Comparison of ENCODE assay signal across 9 mouse cellular contexts in the genomic region with DNA sequence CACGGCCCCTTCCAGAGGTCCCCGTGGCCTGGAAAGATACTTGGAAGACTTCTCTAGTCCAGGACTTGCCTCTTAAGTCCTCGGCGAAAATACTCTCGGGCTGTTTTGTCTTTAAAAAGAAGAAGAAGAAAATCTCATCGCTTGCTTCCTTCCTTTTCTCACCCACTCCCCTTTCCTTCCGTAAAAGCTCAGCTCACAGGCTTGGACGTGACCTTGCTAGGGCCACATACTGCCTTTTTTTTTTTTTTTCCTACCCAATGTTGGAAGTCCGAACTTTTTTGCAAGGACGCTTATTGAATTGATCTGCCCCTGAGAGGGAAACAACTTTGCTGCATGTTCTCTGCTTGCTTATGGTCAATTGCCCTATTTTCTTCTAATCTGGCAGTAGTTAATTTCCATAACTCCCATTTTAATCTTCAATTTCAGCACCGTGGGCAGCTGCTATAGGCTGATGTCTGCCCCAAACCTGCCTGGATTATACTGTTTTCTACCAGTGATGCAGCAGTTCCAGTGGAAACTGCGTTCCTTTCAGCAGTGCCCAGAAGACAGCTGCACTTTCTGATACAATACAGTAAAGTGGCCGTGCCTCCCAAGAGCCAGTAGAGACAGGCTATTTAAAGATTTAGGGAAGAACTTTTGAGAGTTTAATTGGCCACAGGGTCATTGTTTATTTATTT. TPM values are rescaled to one million over a fixed set of nuclear protein-coding genes. Genes with fewer than 3 reads are reported as not detected.
DNase-seq lines count a peak whose midpoint lies in the region; ATAC-seq lines count a peak whose summit lies in the region.
"Had no signal": no experiment of that assay in that cellular context is flagged by ENCODE, and none has a peak within 500 bp of the region (broad histone marks: within the 10 kb centered on the region; RNA-seq: fewer than 3 reads in every experiment).

No protein-coding gene starts in this region.

- WGBS in heart, embryonic 14.5 days = under 1% methylated on average over 13 of the region's 13 CpGs
- 1% methylated on average over 13 of the region's 13 CpGs for WGBS in liver, embryonic 12.5 days (ENCODE audit: insufficient replicate concordance)

- no peaks in the 10 kb centered on the region for H3K36me3 ChIP-seq in heart, embryonic 14.5 days (ENCODE audit: control insufficient read depth, insufficient read depth, low read length)
- no peaks in the 10 kb centered on the region for H3K36me3 ChIP-seq in liver, embryonic 12.5 days

- no peaks in the 10 kb centered on the region for H3K27me3 ChIP-seq in heart, embryonic 14.5 days (ENCODE audit: control insufficient read depth, insufficient read depth, low read length)
- no peaks in the 10 kb centered on the region for H3K27me3 ChIP-seq in liver, embryonic 12.5 days (replicated peaks)

- peak overlapping the region; percentile 85 for H3K9ac ChIP-seq in heart, embryonic 14.5 days (ENCODE audit: low read length)
- H3K9ac ChIP-seq in liver, embryonic 12.5 days = peak overlapping the region; percentile 73

- peak overlapping the region; percentile 93 for H3K27ac ChIP-seq in heart, embryonic 14.5 days (replicated peaks in 1 of 2; ENCODE audit: control insufficient read depth in 1 of 2, insufficient read depth in 1 of 2, low read depth in 2 of 2, low read length in 2 of 2)
- peak overlapping the region; percentile 92 for H3K27ac ChIP-seq in liver, embryonic 12.5 days

- intact Hi-C loops in left cerebral cortex, postnatal 4 days (cut with DNase I) = no loop called here

- peak overlapping the region; percentile 79 to 85 for H3K4me3 ChIP-seq in heart, embryonic 14.5 days (ENCODE audit: control insufficient read depth in 1 of 2, insufficient read depth in 1 of 2, low read depth in 1 of 2, low read length in 2 of 2)
- peak overlapping the region; percentile 77 for H3K4me3 ChIP-seq in liver, embryonic 12.5 days

- peak overlapping the region; percentile 76 for H3K4me2 ChIP-seq in heart, embryonic 14.5 days (ENCODE audit: low read length)
- peak overlapping the region; percentile 88 for H3K4me2 ChIP-seq in liver, embryonic 12.5 days

- peaks cover 0 to 18% of the 10 kb centered on the region in 2 experiments; a peak in 2 of 4 replicates for H3K4me1 ChIP-seq in heart, embryonic 14.5 days (ENCODE audit: control insufficient read depth in 2 of 2, insufficient read depth in 2 of 2, low read length in 2 of 2)
- H3K4me1 ChIP-seq in liver, embryonic 12.5 days = peaks cover 21% of the 10 kb centered on the region

- ATAC-seq in heart, embryonic 14.5 days (ENCODE audit: insufficient number of reproducible peaks, insufficient read depth, low FRiP score, low read depth) = no peak
- no peak for ATAC-seq in liver, embryonic 12.5 days

- H3K9me3 ChIP-seq in heart, embryonic 14.5 days (ENCODE audit: control insufficient read depth, low read length) = no peaks in the 10 kb centered on the region
- no peaks in the 10 kb centered on the region for H3K9me3 ChIP-seq in liver, embryonic 12.5 days (replicated peaks)

- peak; percentile 13 for DNase-seq in kidney, adult 9 months
- DNase-seq in kidney, postnatal 36 days = no peak
- DNase-seq in R1 (ENCODE audit: low read depth, low spot score) = peak; percentile 33
- DNase-seq in retina, postnatal 1 day = peak; percentile 27
- DNase-seq in left cerebral cortex, postnatal 4 days = no peak
- no peak for DNase-seq in gastrocnemius, postnatal 4 days (ENCODE audit: low spot score in 2 of 2)

RNA-seq across cellular contexts. Expression of a gene that starts 0.7 kb away (rescaled TPM):
- polyA plus RNA-seq in heart, embryonic 14.5 days (2014; fragmentation: Nextera tagmentation; extraction: Ambion mirVana) = 69.6 and 83.9 TPM in 2 replicates
- polyA plus RNA-seq in liver, embryonic 12.5 days (2016; fragmentation: Nextera tagmentation; extraction: Ambion mirVana) = 24.0 and 28.1 TPM in 2 replicates
- total RNA-seq in left cerebral cortex, postnatal 4 days (2021) = 10 to 100 TPM; 44.1 to 47.6 TPM
- 10 to 100 TPM; 37.9 to 42.9 TPM for total RNA-seq in gastrocnemius, postnatal 4 days (2021)

RNA-seq across cellular contexts. Expression of a gene that starts 44.0 kb away (rescaled TPM):
- polyA plus RNA-seq in heart, embryonic 14.5 days (2014; fragmentation: Nextera tagmentation; extraction: Ambion mirVana) = not detected in 2 replicates
- not detected in 2 replicates for polyA plus RNA-seq in liver, embryonic 12.5 days (2016; fragmentation: Nextera tagmentation; extraction: Ambion mirVana)
- total RNA-seq in left cerebral cortex, postnatal 4 days (2021) = under 1 TPM; 0.52 to 0.58 TPM
- under 1 TPM in 1 of 2 experiments, not detected in 1; 0.26 TPM for total RNA-seq in gastrocnemius, postnatal 4 days (2021)
- total RNA-seq: heart, postnatal 14 days had no signal

Comparison
In these comparisons a context has a peak if more than half of its experiments do, and no peak if none do; other contexts are left out.
1. DNase-seq: peak in kidney, adult 9 months (single experiment), R1 (single experiment) and retina, postnatal 1 day (single experiment); none in kidney, postnatal 36 days (0 of 2), left cerebral cortex, postnatal 4 days (single experiment) and gastrocnemius, postnatal 4 days (0 of 2).